In genomic region chr8:88628001-88628774, GRCm38 (mm10) we compare ENCODE assay signal across 9 mouse cellular contexts. TPM values are rescaled to one million over a fixed set of nuclear protein-coding genes. Genes with fewer than 3 reads are reported as not detected.
A peak's percentile ranks its signal among the peaks of the same experiment; 100 is the strongest.
DNase-seq lines count a peak whose midpoint lies in the region; ATAC-seq and TF ChIP-seq lines count a peak whose summit lies in the region.
"Had no signal": no experiment of that assay in that cellular context is flagged by ENCODE, and none has a peak within 500 bp of the region (broad histone marks: within the 10 kb centered on the region; RNA-seq: fewer than 3 reads in every experiment).

No protein-coding gene starts in this region.

- ATAC-seq in heart, embryonic 15.5 days (replicated peaks; ENCODE audit: insufficient number of reproducible peaks, insufficient read depth, low FRiP score, low read depth) = no peak
- no peak for ATAC-seq in forebrain, embryonic 12.5 days (ENCODE audit: low FRiP score)
- ATAC-seq in limb, embryonic 13.5 days (ENCODE audit: low FRiP score, low read depth) = peak; percentile 22; the same call in 1 of the 2 replicates
- 0 out of 2 replicates have a peak, but pooled peaks have one; percentile 9 for ATAC-seq in stomach, embryonic 16.5 days (ENCODE audit: insufficient read depth, low FRiP score)
- ATAC-seq: Patski had no signal

- no peak overlapping the region for H3K27ac ChIP-seq in heart, embryonic 15.5 days
- no peak overlapping the region for H3K27ac ChIP-seq in forebrain, embryonic 12.5 days
- H3K27ac ChIP-seq in limb, embryonic 13.5 days = peak overlapping the region; percentile 55; the same call in 1 of the 2 replicates
- no peak overlapping the region for H3K27ac ChIP-seq in stomach, embryonic 16.5 days (ENCODE audit: low read length)

- DNase-seq in heart, adult 9 months (ENCODE audit: low spot score in 2 of 2) = no peak
- DNase-seq in brain, embryonic 14.5 days (ENCODE audit: low read depth) = peak; percentile 60
- no peak for DNase-seq in spleen, adult 12 weeks (ENCODE audit: low spot score)
- no peak for DNase-seq in urinary bladder, postnatal 25 days (ENCODE audit: low spot score)

- no peaks in the 10 kb centered on the region for H3K36me3 ChIP-seq in heart, embryonic 15.5 days
- H3K36me3 ChIP-seq in forebrain, embryonic 12.5 days (replicated peaks) = no peaks in the 10 kb centered on the region
- H3K36me3 ChIP-seq in limb, embryonic 13.5 days = no peaks in the 10 kb centered on the region
- no peaks in the 10 kb centered on the region for H3K36me3 ChIP-seq in stomach, embryonic 16.5 days (ENCODE audit: control insufficient read depth, insufficient read depth, low read length)

- peaks cover 43% of the 10 kb centered on the region for H3K27me3 ChIP-seq in heart, embryonic 15.5 days
- peaks cover 52% of the 10 kb centered on the region for H3K27me3 ChIP-seq in forebrain, embryonic 12.5 days
- peaks cover 44% of the 10 kb centered on the region for H3K27me3 ChIP-seq in limb, embryonic 13.5 days
- H3K27me3 ChIP-seq in stomach, embryonic 16.5 days (ENCODE audit: control insufficient read depth, insufficient read depth, low read length) = 0 out of 2 replicates have a peak, but pooled peaks cover 10% of the 10 kb centered on the region

- H3K4me1 ChIP-seq in heart, embryonic 15.5 days (replicated peaks) = peaks cover 7% of the 10 kb centered on the region
- H3K4me1 ChIP-seq in forebrain, embryonic 12.5 days = peaks cover 15% of the 10 kb centered on the region
- peaks cover 9% of the 10 kb centered on the region for H3K4me1 ChIP-seq in limb, embryonic 13.5 days
- peaks cover 9% of the 10 kb centered on the region; the same call in 1 of the 2 replicates for H3K4me1 ChIP-seq in stomach, embryonic 16.5 days (ENCODE audit: control insufficient read depth, insufficient read depth, low read length)

- H3K9ac ChIP-seq in heart, embryonic 15.5 days = no peak overlapping the region; the same call in 1 of the 2 replicates
- H3K9ac ChIP-seq in forebrain, embryonic 12.5 days = peak overlapping the region; percentile 61; the same call in 1 of the 2 replicates
- H3K9ac ChIP-seq in limb, embryonic 13.5 days = peak overlapping the region; percentile 76
- peak overlapping the region; percentile 83 for H3K9ac ChIP-seq in stomach, embryonic 16.5 days (ENCODE audit: low read length)

- H3K4me2 ChIP-seq in heart, embryonic 15.5 days = peak overlapping the region; percentile 95
- peak overlapping the region; percentile 80 for H3K4me2 ChIP-seq in forebrain, embryonic 12.5 days
- H3K4me2 ChIP-seq in limb, embryonic 13.5 days (replicated peaks) = peak overlapping the region; percentile 92
- peak overlapping the region; percentile 95 for H3K4me2 ChIP-seq in stomach, embryonic 16.5 days (ENCODE audit: low read depth, low read length)

- H3K4me3 ChIP-seq in heart, embryonic 15.5 days = peak overlapping the region; percentile 58
- peak overlapping the region; percentile 53 for H3K4me3 ChIP-seq in forebrain, embryonic 12.5 days (replicated peaks)
- H3K4me3 ChIP-seq in limb, embryonic 13.5 days = peak overlapping the region; percentile 57
- peak overlapping the region; percentile 58 for H3K4me3 ChIP-seq in stomach, embryonic 16.5 days (replicated peaks; ENCODE audit: low read length)

- H3K9me3 ChIP-seq in heart, embryonic 15.5 days (replicated peaks) = no peaks in the 10 kb centered on the region
- no peaks in the 10 kb centered on the region for H3K9me3 ChIP-seq in forebrain, embryonic 12.5 days
- no peaks in the 10 kb centered on the region for H3K9me3 ChIP-seq in limb, embryonic 13.5 days
- H3K9me3 ChIP-seq in stomach, embryonic 16.5 days (replicated peaks; ENCODE audit: control insufficient read depth, low read length) = no peaks in the 10 kb centered on the region

- WGBS in heart, embryonic 15.5 days = 67% methylated on average over 14 of the region's 14 CpGs
- WGBS in forebrain, embryonic 12.5 days = 65% methylated on average over 14 of the region's 14 CpGs
- WGBS in limb, embryonic 13.5 days = 56% methylated on average over 14 of the region's 14 CpGs
- 63% methylated on average over 14 of the region's 14 CpGs for WGBS in stomach, embryonic 16.5 days

- no peak for TF ChIP-seq POLR2A in brain, embryonic 14.5 days (IDR thresholded peaks at IDR 0.05; ENCODE audit: borderline replicate concordance, extremely low read depth, insufficient read depth, insufficient read length, poor library complexity, severe bottlenecking)

- TF ChIP-seq CTCF in brain, embryonic 14.5 days (IDR thresholded peaks at IDR 0.05; ENCODE audit: borderline replicate concordance, extremely low read depth, insufficient read depth, insufficient read length) = no peak

RNA-seq across cellular contexts. Expression of gene Snx20, which starts 7.7 kb away (rescaled TPM):
- polyA plus RNA-seq in heart, embryonic 15.5 days (2015; fragmentation: Nextera tagmentation; extraction: Ambion mirVana) = 2.3 and 2.9 TPM in 2 replicates
- 0.78 and 0.92 TPM in 2 replicates for polyA plus RNA-seq in brain, embryonic 14.5 days (2012; rRNA removed)
- polyA plus RNA-seq in forebrain, embryonic 12.5 days (2016; fragmentation: Nextera tagmentation; extraction: Ambion mirVana) = 0.60 and 0.93 TPM in 2 replicates
- polyA plus RNA-seq in limb, embryonic 13.5 days (2015; fragmentation: Nextera tagmentation; extraction: Ambion mirVana) = 1.2 and 1.5 TPM in 2 replicates
- polyA plus RNA-seq in stomach, embryonic 16.5 days (2015; fragmentation: Nextera tagmentation; extraction: Ambion mirVana) = 1.4 and 1.9 TPM in 2 replicates

RNA-seq across cellular contexts. Expression of gene Nod2, which starts 18.9 kb away (rescaled TPM):
- polyA plus RNA-seq in heart, embryonic 15.5 days (2015; fragmentation: Nextera tagmentation; extraction: Ambion mirVana) = 0.06 and 0.15 TPM in 2 replicates
- polyA plus RNA-seq in brain, embryonic 14.5 days (2012; rRNA removed) = 0.16 and 0.34 TPM in 2 replicates
- 0.11 and 0.13 TPM in 2 replicates for polyA plus RNA-seq in forebrain, embryonic 12.5 days (2016; fragmentation: Nextera tagmentation; extraction: Ambion mirVana)
- 0.19 and 0.36 TPM in 2 replicates for polyA plus RNA-seq in limb, embryonic 13.5 days (2015; fragmentation: Nextera tagmentation; extraction: Ambion mirVana)
- 0.28 and 0.44 TPM in 2 replicates for polyA plus RNA-seq in stomach, embryonic 16.5 days (2015; fragmentation: Nextera tagmentation; extraction: Ambion mirVana)
- polyA plus RNA-seq: Patski had no signal

Comparison
In these comparisons a context has a peak if more than half of its experiments do, and no peak if none do; other contexts are left out.
1. ATAC-seq: peak in limb, embryonic 13.5 days (single experiment) and stomach, embryonic 16.5 days (single experiment); none in heart, embryonic 15.5 days (single experiment) and forebrain, embryonic 12.5 days (single experiment).
2. Peak in every context shown above with its lines, with median percentiles within 50 percentile points of each other: H3K4me2 ChIP-seq and H3K4me3 ChIP-seq.